Comparison of ENCODE assay signal across 8 mouse cellular contexts in the genomic region with DNA sequence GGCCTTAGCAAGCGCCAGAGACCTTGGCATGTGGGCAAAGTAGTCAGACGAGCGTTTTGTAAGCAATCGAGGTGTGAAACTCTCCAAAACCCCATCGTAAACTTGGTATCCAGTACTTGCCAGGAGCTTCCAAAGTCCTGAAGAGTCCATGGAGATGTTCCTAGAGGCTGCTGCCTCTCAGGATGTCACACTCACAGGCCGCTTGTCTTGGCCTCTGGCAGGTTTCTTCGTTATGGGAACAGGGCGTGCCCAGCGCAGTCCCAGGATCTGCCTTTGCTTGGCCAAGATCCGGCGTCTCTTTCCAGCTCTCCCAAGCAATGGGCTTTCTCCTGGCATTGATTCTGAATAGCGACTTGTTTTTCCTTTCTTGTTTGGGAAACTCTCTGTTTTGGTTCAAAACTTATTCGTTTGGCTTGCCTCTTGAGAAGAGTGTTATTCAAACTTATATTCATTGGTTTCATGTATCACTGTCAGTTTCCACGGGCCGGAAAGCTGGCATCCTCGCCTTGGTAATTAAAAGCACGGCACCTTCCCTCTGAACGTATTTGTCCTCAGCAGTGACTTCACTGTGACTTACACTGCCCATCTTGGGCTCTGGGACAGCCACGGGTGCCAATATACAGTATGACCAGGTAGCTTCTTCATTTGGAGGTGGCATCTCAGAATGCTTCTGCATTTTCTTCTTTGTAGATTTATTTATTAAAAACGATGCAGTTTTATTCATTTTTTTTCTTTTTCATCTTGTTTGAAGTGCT. TPM values are rescaled to one million over a fixed set of nuclear protein-coding genes. Genes with fewer than 3 reads are reported as not detected.
DNase-seq lines count a peak whose midpoint lies in the region; ATAC-seq and TF ChIP-seq lines count a peak whose summit lies in the region.

No protein-coding gene starts in this region.

- 11% methylated on average over 20 of the region's 20 CpGs for WGBS in lung, embryonic 14.5 days
- 9% methylated on average over 20 of the region's 20 CpGs for WGBS in stomach, postnatal 0 days

- no peak for ATAC-seq in lung, embryonic 14.5 days (ENCODE audit: insufficient read depth)
- no peak for ATAC-seq in stomach, postnatal 0 days (ENCODE audit: low FRiP score, low TSS enrichment)

- H3K4me2 ChIP-seq in lung, embryonic 14.5 days = peak overlapping the region; percentile 90
- H3K4me2 ChIP-seq in stomach, postnatal 0 days (replicated peaks; ENCODE audit: low read depth) = peak overlapping the region; percentile 85

- H3K36me3 ChIP-seq in lung, embryonic 14.5 days (ENCODE audit: insufficient read depth) = peaks cover 20% of the 10 kb centered on the region
- peaks cover 5% of the 10 kb centered on the region; the same call in 1 of the 2 replicates for H3K36me3 ChIP-seq in stomach, postnatal 0 days (ENCODE audit: control insufficient read depth, insufficient read depth, low read length)

- no peaks in the 10 kb centered on the region for H3K9me3 ChIP-seq in lung, embryonic 14.5 days (ENCODE audit: low read depth, low read length)
- no peaks in the 10 kb centered on the region for H3K9me3 ChIP-seq in stomach, postnatal 0 days (ENCODE audit: control insufficient read depth, low read length)

- peak overlapping the region; percentile 73 for H3K9ac ChIP-seq in lung, embryonic 14.5 days
- H3K9ac ChIP-seq in stomach, postnatal 0 days (ENCODE audit: low read length) = peak overlapping the region; percentile 85

- no peak for TF ChIP-seq EP300 in stomach, postnatal 0 days (optimal IDR thresholded peaks at IDR 0.05)

- no peak for TF ChIP-seq CTCF in lung, embryonic 14.5 days (IDR thresholded peaks at IDR 0.05; ENCODE audit: low read depth)
- TF ChIP-seq CTCF in stomach, postnatal 0 days (IDR thresholded peaks at IDR 0.05; ENCODE audit: low read depth) = no peak

- DNase-seq in ovary, adult 18-20 months (ENCODE audit: low spot score) = peak; percentile 40
- DNase-seq in ovary, postnatal 14 days (ENCODE audit: low spot score) = no peak
- peak; percentile 69 for DNase-seq in cerebellum, adult 9-11 months
- DNase-seq in heart, adult 11 months = peak; percentile 98
- peak; percentile 53 for DNase-seq in kidney, adult 11 months
- peak; percentile 53 for DNase-seq in lung, embryonic 14.5 days
- peak; percentile 62 for DNase-seq in stomach, postnatal 0 days (ENCODE audit: low spot score)
- no peak for DNase-seq in retina, postnatal 1 day

- peaks cover 31% of the 10 kb centered on the region for H3K4me1 ChIP-seq in lung, embryonic 14.5 days (ENCODE audit: insufficient read depth)
- peaks cover 16% of the 10 kb centered on the region; the same call in 1 of the 2 replicates for H3K4me1 ChIP-seq in stomach, postnatal 0 days (replicated peaks; ENCODE audit: control insufficient read depth, insufficient read depth)

- peak overlapping the region; percentile 77 for H3K4me3 ChIP-seq in lung, embryonic 14.5 days (ENCODE audit: low read depth, low read length)
- peak overlapping the region; percentile 74 for H3K4me3 ChIP-seq in stomach, postnatal 0 days (ENCODE audit: low read depth, low read length)

- no peaks in the 10 kb centered on the region for H3K27me3 ChIP-seq in lung, embryonic 14.5 days (ENCODE audit: insufficient read depth, low read length)
- no peaks in the 10 kb centered on the region for H3K27me3 ChIP-seq in stomach, postnatal 0 days (ENCODE audit: control insufficient read depth, insufficient read depth, low read length)

- peak overlapping the region; percentile 91 for H3K27ac ChIP-seq in lung, embryonic 14.5 days (ENCODE audit: low read depth)
- peak overlapping the region; percentile 98 for H3K27ac ChIP-seq in stomach, postnatal 0 days (replicated peaks)

RNA-seq across cellular contexts. Expression of a gene that starts 2.3 kb away (rescaled TPM):
- 85.0 and 90.5 TPM in 2 replicates for polyA plus RNA-seq in lung, embryonic 14.5 days (2014; fragmentation: Nextera tagmentation; extraction: Ambion mirVana)
- polyA plus RNA-seq in stomach, postnatal 0 days (2015; fragmentation: Nextera tagmentation; extraction: Ambion mirVana) = 75.2 and 78.4 TPM in 2 replicates

RNA-seq across cellular contexts. Expression of a gene that starts 36.7 kb away (rescaled TPM):
- 9.5 and 9.7 TPM in 2 replicates for polyA plus RNA-seq in lung, embryonic 14.5 days (2014; fragmentation: Nextera tagmentation; extraction: Ambion mirVana)
- polyA plus RNA-seq in stomach, postnatal 0 days (2015; fragmentation: Nextera tagmentation; extraction: Ambion mirVana) = 3.2 and 3.8 TPM in 2 replicates

Comparison
In these comparisons a context has a peak if more than half of its experiments do, and no peak if none do; other contexts are left out.
1. DNase-seq: peak in ovary, adult 18-20 months (single experiment), cerebellum, adult 9-11 months (single experiment), heart, adult 11 months (single experiment), kidney, adult 11 months (single experiment), lung, embryonic 14.5 days (single experiment) and stomach, postnatal 0 days (single experiment); none in ovary, postnatal 14 days (single experiment) and retina, postnatal 1 day (single experiment).